In the genomic region with DNA sequence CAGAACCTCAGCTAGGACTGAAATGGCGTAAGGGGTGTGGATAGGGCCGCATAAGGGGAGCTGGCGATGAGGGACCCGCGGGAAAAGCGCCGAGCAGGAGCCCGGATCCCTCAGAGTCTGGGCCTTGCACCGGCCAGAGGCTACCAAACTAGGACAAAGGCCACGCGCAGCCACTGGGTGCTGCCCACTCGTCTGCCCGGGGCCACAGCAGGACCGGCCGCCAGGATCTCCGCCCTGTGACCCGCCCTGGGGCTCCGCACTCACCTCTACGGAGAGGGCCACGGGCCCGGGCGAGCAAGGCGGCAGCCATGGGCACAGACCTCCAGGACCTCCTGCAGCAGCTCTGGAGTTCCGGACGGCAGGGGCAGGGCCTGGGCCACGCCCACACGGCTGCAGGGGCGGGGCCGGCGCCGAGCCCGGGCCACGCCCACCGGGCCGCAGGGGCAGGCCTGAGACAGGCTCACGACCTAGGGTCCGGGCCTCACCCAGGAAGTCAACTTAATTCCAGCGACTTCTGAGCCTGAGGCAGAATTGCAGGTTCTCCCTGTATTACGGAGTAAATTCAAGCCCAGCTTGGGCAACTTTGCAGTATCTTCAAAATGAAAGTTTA, we compare ENCODE assay signal across 8 mouse cellular contexts. TPM values are rescaled to one million over a fixed set of nuclear protein-coding genes. Genes with fewer than 3 reads are reported as not detected.
A peak's percentile ranks its signal among the peaks of the same experiment; 100 is the strongest.
DNase-seq lines count a peak whose midpoint lies in the region; ATAC-seq and TF ChIP-seq lines count a peak whose summit lies in the region.

Gene Acads, minus strand, starts transcription at position 386 of the 610 bp plus-strand sequence.

- H3K79me2 ChIP-seq in liver, adult 2 months (ENCODE audit: control insufficient read depth, insufficient read depth, low read length): peaks cover 3% of the 10 kb centered on the region; the same call in 1 of the 2 replicates

- no peaks in the 10 kb centered on the region for H3K27me3 ChIP-seq in embryonic facial prominence, embryonic 12.5 days
- H3K27me3 ChIP-seq in liver, adult 2 months (ENCODE audit: control insufficient read depth, insufficient read depth, low read length): no peaks in the 10 kb centered on the region

- H3K9me3 ChIP-seq in embryonic facial prominence, embryonic 12.5 days: no peaks in the 10 kb centered on the region

- H3K36me3 ChIP-seq in embryonic facial prominence, embryonic 12.5 days: peaks cover 31% of the 10 kb centered on the region
- H3K36me3 ChIP-seq in liver, adult 2 months (ENCODE audit: control insufficient read depth, insufficient read depth, low read length): no peaks in the 10 kb centered on the region; the same call in 1 of the 2 replicates

- 0 out of 2 replicates have a peak, but pooled peaks cover 5% of the 10 kb centered on the region for H3K4me1 ChIP-seq in embryonic facial prominence, embryonic 12.5 days
- peaks cover 14% of the 10 kb centered on the region for H3K4me1 ChIP-seq in liver, adult 2 months (ENCODE audit: control insufficient read depth, insufficient read depth, low read length)

- H3K9ac ChIP-seq in embryonic facial prominence, embryonic 12.5 days: peak within 1 kb of the TSS; percentile 80
- H3K9ac ChIP-seq in liver, adult 2 months (ENCODE audit: low read depth, low read length): peak within 1 kb of the TSS; percentile 87

- WGBS in embryonic facial prominence, embryonic 12.5 days: under 1% methylated on average over 38 of the region's 39 CpGs
- under 1% methylated on average over 39 of the region's 39 CpGs for WGBS in liver, adult 2 months

- ATAC-seq in embryonic facial prominence, embryonic 12.5 days (ENCODE audit: insufficient number of reproducible peaks, insufficient read depth, low FRiP score, low TSS enrichment): peak; percentile 75

- H3K4me3 ChIP-seq in embryonic facial prominence, embryonic 12.5 days: peak within 1 kb of the TSS; percentile 90
- H3K4me3 ChIP-seq in liver, adult 2 months (ENCODE audit: insufficient read depth, low read depth, low read length): peak within 1 kb of the TSS; percentile 93

- peak; percentile 81 for DNase-seq in 416B (ENCODE audit: low read depth)
- peak; percentile 94 for DNase-seq in adrenal gland, postnatal 10 days
- DNase-seq in heart, adult 18-20 months: peak; percentile 88 to 93
- DNase-seq in kidney, adult 18-20 months: peak; percentile 94
- DNase-seq in liver, adult 2 months (ENCODE audit: extremely low read depth, low read depth, low spot score): peak; percentile 73
- DNase-seq in monocyte, adult 2 months (ENCODE audit: low read depth in 1 of 2, low spot score in 2 of 2): peak; percentile 46 to 79
- DNase-seq in spleen, postnatal 4 days (ENCODE audit: low spot score in 2 of 2): peak; percentile 89 to 93

- TF ChIP-seq CTCF in liver, adult 2 months (IDR thresholded peaks at IDR 0.05; ENCODE audit: low read depth, low read length): no peak

- peak; percentile 59 for TF ChIP-seq POLR2A in liver, adult 2 months (IDR thresholded peaks at IDR 0.05; ENCODE audit: extremely low read depth, insufficient read depth, low read length)

- H3K27ac ChIP-seq in embryonic facial prominence, embryonic 12.5 days: peak within 1 kb of the TSS; percentile 48; the same call in 1 of the 2 replicates
- peak within 1 kb of the TSS; percentile 92 for H3K27ac ChIP-seq in liver, adult 2 months (replicated peaks; ENCODE audit: insufficient read depth, low read depth, low read length)

- peak within 1 kb of the TSS; percentile 83 for H3K4me2 ChIP-seq in embryonic facial prominence, embryonic 12.5 days (replicated peaks)

RNA-seq across cellular contexts. Expression of gene Acads, which starts in this region (rescaled TPM):
- total RNA-seq in adrenal gland, postnatal 10 days (2021): 100 to 1,000 TPM; 356 to 367 TPM
- 52.4 and 52.8 TPM in 2 replicates for polyA plus RNA-seq in embryonic facial prominence, embryonic 12.5 days (2016; fragmentation: Nextera tagmentation; extraction: Ambion mirVana)
- 100 to 1,000 TPM; 230 to 252 TPM for total RNA-seq in heart, adult 18-20 months (2021)
- total RNA-seq in liver, adult 2 months (2014; rRNA removed): 140 and 143 TPM in 2 replicates
- polyA plus RNA-seq in liver, adult 2 months (2012; rRNA removed): 255 and 293 TPM in 2 replicates

Comparison
In these comparisons a context has a peak if more than half of its experiments do, and no peak if none do; other contexts are left out.
1. Peak in every context shown above with its lines: DNase-seq, ATAC-seq, H3K4me3 ChIP-seq and H3K27ac ChIP-seq.